Mouse (Mus musculus): Measurements from ENCODE around the gene Gabrg3.
"Not testable (repeated sequence)": the region's sequence is repeated elsewhere in the genome, so short reads cannot be mapped to it uniquely, and the experiment has no call there.

Gabrg3 gene

GRCm38 (mm10) chr7:57312018-57312417 is 75.0 kb downstream of the Gabrg3 start:
- no peak for DNase-seq (ENCODE audit: low read depth)

DNA sequence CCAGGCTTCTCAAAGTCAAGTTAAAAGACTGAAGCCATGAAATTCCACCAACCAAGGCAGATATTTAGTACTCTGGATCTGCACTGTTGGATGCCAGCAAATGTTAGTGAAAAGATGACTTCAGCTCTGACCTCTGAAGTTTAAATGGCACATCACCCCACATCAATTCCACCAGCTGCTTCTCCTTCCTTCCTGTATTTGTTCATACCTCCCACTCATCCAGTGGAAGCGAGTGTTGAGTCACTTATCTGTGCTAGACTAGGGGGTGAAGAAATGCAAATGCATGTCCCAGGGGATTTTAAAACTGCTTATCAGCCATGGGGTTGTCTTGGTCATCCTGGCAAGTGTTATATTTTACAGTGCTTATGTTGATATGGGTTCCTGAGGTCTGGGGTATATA is 79.7 kb downstream of the Gabrg3 start:
- DNase-seq (ENCODE audit: low read depth): no peak

- no peak for DNase-seq (ENCODE audit: low read depth)
Observed at GRCm38 (mm10) chr7:57296639-57297038, 90.3 kb downstream of the Gabrg3 start.

DNA sequence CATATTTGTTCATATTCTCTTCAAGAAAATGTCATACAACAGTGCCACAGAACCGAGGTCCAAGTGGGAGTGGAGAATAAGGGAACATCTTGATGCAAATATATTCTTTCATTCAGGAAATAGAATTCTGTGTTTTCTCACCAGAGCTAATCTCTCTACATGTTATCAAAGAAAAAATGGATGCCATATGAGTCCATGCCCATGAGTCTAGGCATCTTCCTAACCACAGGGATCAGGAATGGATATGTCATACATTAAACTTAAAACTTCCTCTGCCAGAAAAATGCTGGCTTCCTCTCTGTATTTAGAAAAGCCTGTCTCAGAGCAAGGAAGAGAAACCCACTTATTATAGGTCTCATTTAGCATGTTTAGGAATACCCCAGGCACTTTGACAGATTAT is 92.9 kb downstream of the Gabrg3 start:
- no peak for DNase-seq (ENCODE audit: low read depth)

- DNase-seq (ENCODE audit: low read depth): no peak
Observed at GRCm38 (mm10) chr7:57293564-57293963, 93.4 kb downstream of the Gabrg3 start.

GRCm38 (mm10) chr7:57283186-57283585 is 103.8 kb downstream of the Gabrg3 start:
- DNase-seq (ENCODE audit: low read depth): no peak

GRCm38 (mm10) chr7:57278841-57279240 is 108.1 kb downstream of the Gabrg3 start:
- DNase-seq (ENCODE audit: low read depth): no peak

DNA sequence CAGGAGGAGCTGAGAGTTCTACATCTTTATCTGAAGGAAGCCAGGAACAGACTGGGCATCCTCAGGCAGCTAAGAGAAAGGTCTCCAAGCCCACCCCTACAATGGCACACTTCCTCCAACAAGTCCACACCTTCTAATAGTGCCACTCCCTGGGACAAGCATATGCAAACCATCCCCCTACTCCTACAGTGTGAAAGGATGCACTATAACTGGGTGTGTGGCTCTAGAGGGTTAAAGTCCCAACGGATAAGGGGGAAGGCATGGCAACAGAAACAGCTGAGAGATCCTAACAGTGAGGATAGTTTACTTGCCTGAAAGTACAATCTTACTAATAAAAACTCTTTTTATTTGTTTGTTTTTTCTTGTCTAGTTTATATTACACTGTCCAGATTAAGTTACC is 126.8 kb downstream of the Gabrg3 start:
- no peak for DNase-seq (ENCODE audit: low read depth)

DNA sequence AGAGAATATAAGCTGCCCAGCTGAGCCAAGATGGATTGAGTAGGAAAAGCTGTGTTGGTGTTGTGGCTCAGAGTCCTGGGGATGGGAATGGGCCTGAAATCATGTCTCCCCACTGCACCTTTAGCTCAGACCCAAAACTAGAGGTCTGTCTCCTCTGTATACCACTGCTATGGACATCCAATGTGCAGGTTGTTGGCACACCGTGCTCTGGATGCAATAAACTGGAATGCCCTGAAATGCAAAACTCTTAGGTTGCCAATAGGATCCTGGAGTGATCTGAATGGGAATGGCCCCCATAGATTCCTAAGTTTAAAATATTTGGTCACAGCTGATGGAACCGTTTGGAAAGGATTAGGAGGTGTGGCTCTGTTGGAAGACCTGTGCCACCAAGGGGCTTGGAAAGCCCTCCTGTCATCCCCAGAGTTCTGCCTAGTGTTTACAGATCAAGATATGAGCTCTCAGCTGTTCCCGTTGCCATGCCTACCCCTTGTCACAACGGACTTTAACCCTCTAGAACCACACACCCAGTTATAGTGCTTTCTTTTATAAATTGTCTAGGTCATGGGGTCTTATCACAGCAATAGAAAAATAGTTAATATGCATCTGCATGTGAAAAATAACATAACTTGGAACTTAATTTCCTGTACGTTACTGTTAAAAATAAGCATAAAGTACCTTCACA is 128.0 kb downstream of the Gabrg3 start:
- DNase-seq (ENCODE audit: low read depth): no peak

- no peak for DNase-seq (ENCODE audit: low read depth)
Observed at GRCm38 (mm10) chr7:57243981-57244380, 143.0 kb downstream of the Gabrg3 start.

DNA sequence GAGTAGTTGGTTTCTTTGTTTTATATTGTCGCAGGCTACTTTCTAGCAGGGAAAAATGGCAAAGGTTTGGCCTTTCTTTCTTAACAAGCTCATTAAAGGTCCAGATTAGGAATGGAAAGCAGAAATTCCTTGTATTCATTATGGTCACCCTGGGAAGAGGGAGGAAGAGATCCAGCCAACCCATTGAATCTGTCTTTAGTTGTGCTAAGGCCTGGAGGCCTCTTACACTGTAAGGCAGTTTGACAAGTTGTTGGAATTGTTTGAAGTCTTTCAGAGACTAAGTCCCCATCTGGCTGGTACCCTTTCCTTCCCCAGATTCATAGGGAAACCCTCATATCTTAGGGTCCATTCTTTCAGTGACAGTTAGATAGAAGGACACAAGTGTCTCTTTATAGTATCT is 172.9 kb downstream of the Gabrg3 start:
- no peak for DNase-seq (ENCODE audit: low read depth)

- no peak for DNase-seq (ENCODE audit: low read depth)
Observed at GRCm38 (mm10) chr7:57186015-57186414, 201.0 kb downstream of the Gabrg3 start.

- DNase-seq (ENCODE audit: low read depth): not testable (repeated sequence)
Observed at GRCm38 (mm10) chr7:57175891-57176545, 211.0 kb downstream of the Gabrg3 start.

- DNase-seq (ENCODE audit: low read depth): no peak
Observed at GRCm38 (mm10) chr7:57166931-57167330, 220.1 kb downstream of the Gabrg3 start.

- no peak for DNase-seq (ENCODE audit: low read depth)
Observed at GRCm38 (mm10) chr7:57158211-57158610, 228.8 kb downstream of the Gabrg3 start.

DNA sequence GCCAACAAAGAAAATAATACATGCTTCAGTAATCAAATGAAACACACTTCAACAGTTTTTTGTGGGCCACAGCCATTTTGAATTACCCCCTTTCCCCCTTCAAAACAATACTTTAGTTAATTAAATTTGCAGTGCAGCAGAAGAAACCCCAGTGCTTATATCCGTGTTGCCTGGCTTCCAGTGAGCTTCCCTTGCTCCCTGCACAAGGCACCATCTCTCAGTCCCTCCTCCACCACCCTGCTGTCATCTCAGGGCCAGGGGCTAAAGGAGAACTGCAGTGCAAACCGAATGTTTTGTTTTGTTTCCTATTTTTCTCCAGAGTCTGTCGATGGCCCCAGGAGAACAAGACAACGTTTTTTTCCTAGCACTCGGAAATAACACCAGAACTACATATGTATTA is 233.2 kb downstream of the Gabrg3 start:
- no peak for DNase-seq (ENCODE audit: low read depth)

DNA sequence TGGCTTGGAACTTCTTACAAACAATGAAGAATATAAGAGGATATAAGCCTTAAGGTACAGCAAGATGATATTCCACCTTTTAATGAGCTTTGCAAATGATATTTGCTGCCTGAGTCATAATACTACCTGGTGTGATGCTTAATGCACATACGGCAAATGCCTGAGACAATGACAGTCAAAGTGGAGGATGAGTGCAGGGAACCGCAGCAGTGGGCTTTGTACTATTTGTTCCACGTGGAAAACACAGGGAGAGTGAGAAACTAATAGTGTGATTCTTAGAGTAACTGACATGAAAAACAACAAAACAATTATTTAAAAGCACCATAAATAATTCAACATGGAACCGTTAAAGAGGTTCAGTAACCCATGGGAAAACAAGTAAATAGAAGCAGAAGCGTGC is 236.2 kb downstream of the Gabrg3 start:
- no peak for DNase-seq (ENCODE audit: low read depth)

DNA sequence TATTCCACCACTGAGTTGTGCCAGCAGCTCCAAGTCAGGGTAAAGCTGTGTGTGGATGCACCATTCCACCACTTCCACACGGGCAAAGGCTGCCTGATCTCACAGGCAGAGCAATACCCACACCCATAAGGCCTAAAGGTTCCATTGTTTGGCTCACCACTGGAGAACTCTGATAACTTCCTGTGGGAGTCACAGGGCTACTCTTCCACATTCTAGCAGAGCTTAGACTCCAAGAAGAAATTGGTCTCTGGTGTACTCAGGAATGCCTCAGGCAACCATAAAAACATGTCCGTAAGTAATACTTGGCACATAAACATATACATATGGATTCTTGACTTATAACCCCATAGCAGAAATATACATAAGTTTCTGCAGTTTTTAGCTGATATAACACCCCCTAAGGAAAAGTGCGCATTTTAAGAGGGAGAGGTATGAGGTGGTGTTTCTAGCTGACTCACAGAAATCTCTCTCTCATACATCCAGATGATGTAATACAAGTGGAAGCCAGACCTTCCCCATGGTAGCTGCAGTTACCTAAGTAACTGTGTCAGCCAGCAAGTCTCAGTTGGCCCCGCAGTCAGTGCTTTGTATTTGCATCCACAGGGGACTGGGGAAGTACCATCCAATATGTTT is 248.8 kb downstream of the Gabrg3 start:
- no peak for DNase-seq (ENCODE audit: low read depth)

GRCm38 (mm10) chr7:57133009-57133408 is 254.0 kb downstream of the Gabrg3 start:
- DNase-seq (ENCODE audit: low read depth): no peak

DNA sequence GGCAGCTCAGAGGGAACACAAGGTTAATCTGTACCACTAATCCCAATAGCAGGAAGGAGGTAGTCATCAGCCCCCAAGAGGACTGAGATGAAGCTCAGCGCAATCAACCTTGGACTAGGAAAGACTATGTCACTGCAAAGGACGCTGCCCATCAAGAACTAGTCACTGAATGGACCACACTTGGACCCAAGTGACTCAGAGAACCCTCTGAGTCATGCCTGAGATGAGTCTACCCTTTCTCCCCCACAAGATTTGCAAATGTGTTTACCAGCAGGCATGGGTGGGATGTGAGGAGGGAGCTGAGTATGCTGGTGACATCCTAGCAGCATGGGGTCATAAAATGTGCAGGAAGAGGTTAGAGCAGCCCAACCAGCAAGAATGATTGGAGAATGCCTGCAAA is 254.5 kb downstream of the Gabrg3 start:
- no peak for DNase-seq (ENCODE audit: low read depth)

DNA sequence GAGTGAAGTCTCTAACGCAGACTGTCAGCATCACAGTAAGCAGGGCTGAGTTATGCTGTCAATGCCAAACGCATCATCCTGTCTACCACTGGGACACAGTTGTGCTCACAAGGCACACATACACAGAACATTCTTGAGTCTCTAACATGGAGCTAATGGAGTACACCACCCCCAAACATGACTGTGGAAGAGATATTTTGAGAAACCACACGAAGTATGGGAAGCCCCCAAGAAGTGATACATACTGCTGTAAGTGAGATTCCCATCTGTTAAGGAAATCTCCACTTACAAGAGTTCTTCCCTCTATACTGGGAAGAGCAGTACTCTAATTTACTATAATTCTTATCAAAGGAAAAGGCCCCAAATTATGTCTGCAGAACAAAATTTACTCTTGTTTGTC is 286.9 kb downstream of the Gabrg3 start:
- DNase-seq (ENCODE audit: low read depth): no peak

DNA sequence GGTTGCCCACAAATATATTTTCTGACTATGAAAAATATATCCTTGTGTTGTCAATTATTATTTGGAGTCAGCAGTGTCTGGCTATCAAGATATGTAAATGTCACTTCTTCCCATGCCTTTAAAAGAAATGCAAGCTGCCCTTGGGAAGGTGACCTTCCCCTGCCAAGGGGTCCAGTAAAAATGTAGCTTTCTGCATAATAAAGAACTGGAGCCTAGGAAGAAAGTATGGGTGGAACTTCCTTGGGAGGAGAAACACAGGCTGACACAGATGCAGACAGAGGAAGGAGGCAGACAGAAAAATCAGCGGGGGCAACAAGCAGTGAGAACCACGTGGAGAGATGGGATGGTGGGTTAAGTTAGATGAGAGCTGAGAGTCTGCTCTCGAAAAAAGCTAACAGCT is 304.9 kb downstream of the Gabrg3 start:
- no peak for DNase-seq (ENCODE audit: low read depth)

DNA sequence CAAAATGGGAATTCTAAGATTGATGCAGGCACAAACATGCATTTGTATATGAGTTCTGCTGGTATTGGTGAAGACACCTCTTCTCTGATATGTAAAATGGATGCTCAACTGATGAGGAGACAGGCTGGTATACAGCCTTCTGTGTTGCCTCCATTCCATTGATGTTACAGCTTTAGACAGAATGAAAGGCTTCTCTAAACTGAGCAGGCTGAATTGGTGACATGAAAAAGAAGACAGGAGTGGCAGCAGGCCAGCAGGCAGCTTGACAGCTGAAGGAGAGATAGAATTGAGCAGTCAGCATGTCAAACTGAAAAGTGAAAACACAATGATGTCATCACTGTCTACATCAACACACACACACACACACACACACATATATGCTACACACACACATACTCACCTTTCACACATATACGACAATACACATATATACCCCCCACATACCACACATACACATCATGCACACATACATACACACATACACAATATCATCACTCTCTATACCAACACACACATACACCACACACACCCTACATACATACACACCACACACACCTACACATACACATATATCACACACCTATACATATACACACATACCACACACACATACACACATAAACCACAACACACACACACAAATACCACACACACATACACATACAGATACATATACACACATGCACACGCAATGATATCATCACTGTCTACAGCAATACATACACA is 315.4 kb downstream of the Gabrg3 start:
- no peak for DNase-seq (ENCODE audit: low read depth)
